Comparison of ENCODE assay signal across 14 mouse cellular contexts in the genomic region with DNA sequence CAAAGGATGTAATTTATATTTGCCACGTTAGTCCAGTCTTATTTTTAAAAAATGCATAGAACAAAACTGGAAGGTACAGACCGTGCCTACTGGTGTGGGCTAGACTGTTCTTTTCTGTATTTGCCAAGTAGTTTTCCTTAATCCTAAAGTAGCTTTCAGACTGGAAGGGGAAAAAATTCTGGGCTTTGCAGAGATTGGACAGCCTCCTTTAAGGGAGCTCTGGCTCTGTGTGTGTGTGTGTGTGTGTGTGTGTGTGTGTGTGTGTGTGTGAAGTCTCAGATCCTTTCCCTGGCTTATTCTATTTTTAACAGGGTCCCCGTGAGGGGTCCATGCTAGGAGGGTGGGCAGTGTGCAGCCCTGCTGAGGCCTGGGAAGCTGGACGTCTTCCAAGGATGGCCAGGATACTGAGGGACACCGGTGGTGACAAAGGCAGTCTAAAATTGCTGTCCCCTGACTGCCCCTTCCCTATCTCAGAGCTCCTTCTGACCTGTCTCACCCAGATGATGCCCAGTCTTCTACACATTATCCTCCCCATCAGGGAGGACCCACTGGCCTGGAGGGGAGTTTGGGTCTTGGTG. TPM values are rescaled to one million over a fixed set of nuclear protein-coding genes. Genes with fewer than 3 reads are reported as not detected.
A peak's percentile ranks its signal among the peaks of the same experiment; 100 is the strongest.
DNase-seq lines count a peak whose midpoint lies in the region; ATAC-seq and TF ChIP-seq lines count a peak whose summit lies in the region.
"Had no signal": no experiment of that assay in that cellular context is flagged by ENCODE, and none has a peak within 500 bp of the region (broad histone marks: within the 10 kb centered on the region; RNA-seq: fewer than 3 reads in every experiment).

No protein-coding gene starts in this region.

- no peak for TF ChIP-seq CTCF in intestine, postnatal 0 days (IDR thresholded peaks at IDR 0.05; ENCODE audit: low read depth)
- no peak for TF ChIP-seq CTCF in stomach, postnatal 0 days (IDR thresholded peaks at IDR 0.05; ENCODE audit: low read depth)

- H3K4me1 ChIP-seq in heart, embryonic 16.5 days (ENCODE audit: control insufficient read depth, insufficient read depth, low read length): peaks cover 44% of the 10 kb centered on the region
- peaks cover 48% of the 10 kb centered on the region for H3K4me1 ChIP-seq in lung, embryonic 16.5 days (replicated peaks; ENCODE audit: control insufficient read depth, insufficient read depth, low read length)
- peaks cover 23% of the 10 kb centered on the region; the same call in 1 of the 2 replicates for H3K4me1 ChIP-seq in intestine, postnatal 0 days (replicated peaks; ENCODE audit: control insufficient read depth, insufficient read depth, low read length)
- H3K4me1 ChIP-seq in stomach, postnatal 0 days (replicated peaks; ENCODE audit: control insufficient read depth, insufficient read depth): peaks cover 3% of the 10 kb centered on the region; the same call in 1 of the 2 replicates

- H3K9me3 ChIP-seq in heart, embryonic 16.5 days (replicated peaks; ENCODE audit: control insufficient read depth, low read length): no peaks in the 10 kb centered on the region
- no peaks in the 10 kb centered on the region for H3K9me3 ChIP-seq in lung, embryonic 16.5 days (ENCODE audit: control insufficient read depth, low read length)
- H3K9me3 ChIP-seq in intestine, postnatal 0 days (ENCODE audit: control insufficient read depth): no peaks in the 10 kb centered on the region
- no peaks in the 10 kb centered on the region for H3K9me3 ChIP-seq in stomach, postnatal 0 days (ENCODE audit: control insufficient read depth, low read length)
- H3K9me3 ChIP-seq: midbrain, embryonic 10.5 days; neural tube, embryonic 13.5 days had no signal

- 40% methylated on average over 5 of the region's 5 CpGs for WGBS in heart, embryonic 16.5 days
- WGBS in lung, embryonic 16.5 days: 46% methylated on average over 5 of the region's 5 CpGs
- WGBS in intestine, postnatal 0 days: 52% methylated on average over 5 of the region's 5 CpGs
- WGBS in stomach, postnatal 0 days: 39% methylated on average over 5 of the region's 5 CpGs

- TF ChIP-seq EP300 in stomach, postnatal 0 days (optimal IDR thresholded peaks at IDR 0.05): no peak

- H3K27ac ChIP-seq in heart, embryonic 16.5 days (ENCODE audit: low read length): peak overlapping the region; percentile 85
- peak overlapping the region; percentile 95 for H3K27ac ChIP-seq in lung, embryonic 16.5 days (ENCODE audit: low read length)
- H3K27ac ChIP-seq in intestine, postnatal 0 days (ENCODE audit: low read depth, low read length): peak overlapping the region; percentile 41
- peak overlapping the region; percentile 61 for H3K27ac ChIP-seq in stomach, postnatal 0 days (replicated peaks)
- H3K27ac ChIP-seq: midbrain, embryonic 10.5 days; neural tube, embryonic 13.5 days had no signal

- no peaks in the 10 kb centered on the region for H3K36me3 ChIP-seq in heart, embryonic 16.5 days (ENCODE audit: control insufficient read depth, insufficient read depth)
- no peaks in the 10 kb centered on the region for H3K36me3 ChIP-seq in lung, embryonic 16.5 days (ENCODE audit: control insufficient read depth, insufficient read depth, low read length)
- 0 out of 2 replicates have a peak, but pooled peaks cover 2% of the 10 kb centered on the region for H3K36me3 ChIP-seq in intestine, postnatal 0 days (ENCODE audit: control insufficient read depth, insufficient read depth)
- H3K36me3 ChIP-seq in stomach, postnatal 0 days (ENCODE audit: control insufficient read depth, insufficient read depth, low read length): no peaks in the 10 kb centered on the region; the same call in 1 of the 2 replicates
- H3K36me3 ChIP-seq: midbrain, embryonic 10.5 days; neural tube, embryonic 13.5 days had no signal

- ATAC-seq in heart, embryonic 16.5 days (replicated peaks; ENCODE audit: extremely low read depth, insufficient read depth, low FRiP score): 0 out of 2 replicates have a peak, but pooled peaks have one; percentile 14
- ATAC-seq in lung, embryonic 16.5 days (ENCODE audit: low read depth): no peak
- ATAC-seq in intestine, postnatal 0 days: no peak
- no peak for ATAC-seq in stomach, postnatal 0 days (ENCODE audit: low FRiP score, low TSS enrichment)
- ATAC-seq: forebrain, postnatal 0 days had no signal

- H3K9ac ChIP-seq in heart, embryonic 16.5 days (ENCODE audit: low read length): peak overlapping the region; percentile 56; the same call in 1 of the 2 replicates
- H3K9ac ChIP-seq in lung, embryonic 16.5 days (ENCODE audit: low read length): peak overlapping the region; percentile 45; the same call in 1 of the 2 replicates
- H3K9ac ChIP-seq in intestine, postnatal 0 days (ENCODE audit: low read depth, low read length): no peak overlapping the region
- H3K9ac ChIP-seq in stomach, postnatal 0 days (ENCODE audit: low read length): no peak overlapping the region
- H3K9ac ChIP-seq: forebrain, postnatal 0 days; neural tube, embryonic 13.5 days had no signal

- intact Hi-C loops in heart, postnatal 36 days (cut with DNase I): no loop called here

- H3K27me3 ChIP-seq in heart, embryonic 16.5 days (ENCODE audit: control insufficient read depth, insufficient read depth, low read length): no peaks in the 10 kb centered on the region
- no peaks in the 10 kb centered on the region for H3K27me3 ChIP-seq in lung, embryonic 16.5 days (ENCODE audit: control insufficient read depth, insufficient read depth, low read depth, low read length)
- no peaks in the 10 kb centered on the region for H3K27me3 ChIP-seq in intestine, postnatal 0 days (replicated peaks; ENCODE audit: control insufficient read depth, insufficient read depth, low read length)
- H3K27me3 ChIP-seq in stomach, postnatal 0 days (ENCODE audit: control insufficient read depth, insufficient read depth, low read length): no peaks in the 10 kb centered on the region
- H3K27me3 ChIP-seq: neural tube, embryonic 13.5 days had no signal

- no peak overlapping the region for H3K4me3 ChIP-seq in heart, embryonic 16.5 days (ENCODE audit: low read length)
- H3K4me3 ChIP-seq in lung, embryonic 16.5 days (ENCODE audit: low read length): no peak overlapping the region
- no peak overlapping the region for H3K4me3 ChIP-seq in intestine, postnatal 0 days (ENCODE audit: low read depth, low read length)
- H3K4me3 ChIP-seq in stomach, postnatal 0 days (ENCODE audit: low read depth, low read length): no peak overlapping the region
- H3K4me3 ChIP-seq: midbrain, embryonic 10.5 days; neural tube, embryonic 13.5 days had no signal

- H3K4me2 ChIP-seq in heart, embryonic 16.5 days (ENCODE audit: low read depth, low read length): 0 out of 2 replicates have a peak overlapping the region, but pooled peaks have one; percentile 29
- H3K4me2 ChIP-seq in lung, embryonic 16.5 days (ENCODE audit: low read depth, low read length): peak overlapping the region; percentile 42
- H3K4me2 ChIP-seq in intestine, postnatal 0 days (replicated peaks; ENCODE audit: low read depth): 0 out of 2 replicates have a peak overlapping the region, but pooled peaks have one; percentile 17
- H3K4me2 ChIP-seq in stomach, postnatal 0 days (replicated peaks; ENCODE audit: low read depth): peak overlapping the region; percentile 0; the same call in 1 of the 2 replicates
- H3K4me2 ChIP-seq: neural tube, embryonic 13.5 days had no signal

- DNase-seq in heart, postnatal 36 days: no peak
- DNase-seq in lung, postnatal 36 days: no peak
- no peak for DNase-seq in stomach, postnatal 0 days (ENCODE audit: low spot score)
- no peak for DNase-seq in yolk sac, embryonic 10.5 days (ENCODE audit: low spot score)
- DNase-seq: embryo, embryonic 11 days; forebrain, postnatal 0 days; left cerebral cortex, postnatal 4 days; right cerebral cortex, postnatal 4 days had no signal

RNA-seq across cellular contexts. Expression of gene Eef2k, which starts 27.9 kb away (rescaled TPM):
- 35.8 and 42.5 TPM in 2 replicates for polyA plus RNA-seq in heart, embryonic 16.5 days (2015; fragmentation: Nextera tagmentation; extraction: Ambion mirVana)
- total RNA-seq in heart, postnatal 36 days (2021): 10 to 100 TPM; 34.3 TPM
- 48.5 and 54.6 TPM in 2 replicates for polyA plus RNA-seq in lung, embryonic 16.5 days (2015; fragmentation: Nextera tagmentation; extraction: Ambion mirVana)
- polyA plus RNA-seq in intestine, postnatal 0 days (2015; fragmentation: Nextera tagmentation; extraction: Ambion mirVana): 14.1 and 14.2 TPM in 2 replicates
- polyA plus RNA-seq in stomach, postnatal 0 days (2015; fragmentation: Nextera tagmentation; extraction: Ambion mirVana): 39.9 and 42.0 TPM in 2 replicates

RNA-seq across cellular contexts. Expression of gene Polr3e, which starts 47.0 kb away (rescaled TPM):
- polyA plus RNA-seq in heart, embryonic 16.5 days (2015; fragmentation: Nextera tagmentation; extraction: Ambion mirVana): 21.4 and 22.1 TPM in 2 replicates
- 10 to 100 TPM in 1 of 2 experiments, 1 to 10 TPM in 1; 8.2 to 10.5 TPM for total RNA-seq in heart, postnatal 36 days (2021)
- polyA plus RNA-seq in lung, embryonic 16.5 days (2015; fragmentation: Nextera tagmentation; extraction: Ambion mirVana): 27.7 and 28.3 TPM in 2 replicates
- polyA plus RNA-seq in intestine, postnatal 0 days (2015; fragmentation: Nextera tagmentation; extraction: Ambion mirVana): 18.3 and 19.6 TPM in 2 replicates
- 16.1 and 17.7 TPM in 2 replicates for polyA plus RNA-seq in stomach, postnatal 0 days (2015; fragmentation: Nextera tagmentation; extraction: Ambion mirVana)

RNA-seq across cellular contexts. Expression of gene Gm5737, which starts 58.4 kb away (rescaled TPM):
- not detected in 2 replicates for polyA plus RNA-seq in heart, embryonic 16.5 days (2015; fragmentation: Nextera tagmentation; extraction: Ambion mirVana)
- total RNA-seq in heart, postnatal 36 days (2021): under 1 TPM in 1 of 2 experiments, not detected in 1; 0.27 TPM
- polyA plus RNA-seq in lung, embryonic 16.5 days (2015; fragmentation: Nextera tagmentation; extraction: Ambion mirVana): not detected in 2 replicates
- polyA plus RNA-seq in intestine, postnatal 0 days (2015; fragmentation: Nextera tagmentation; extraction: Ambion mirVana): not detected in 2 replicates
- polyA plus RNA-seq in stomach, postnatal 0 days (2015; fragmentation: Nextera tagmentation; extraction: Ambion mirVana): not detected in 2 replicates
- total RNA-seq: forebrain, postnatal 0 days had no signal
- polyA plus RNA-seq: hindbrain, embryonic 11.5 days; midbrain, embryonic 10.5 days; neural tube, embryonic 13.5 days had no signal

Comparison
In these comparisons a context has a peak if more than half of its experiments do, and no peak if none do; other contexts are left out.
1. H3K27ac ChIP-seq: peak in every context shown above with its lines; median percentile 95 in lung, embryonic 16.5 days; 85 in heart, embryonic 16.5 days; 61 in stomach, postnatal 0 days; 41 in intestine, postnatal 0 days.
2. H3K9ac ChIP-seq: peak in heart, embryonic 16.5 days (single experiment) and lung, embryonic 16.5 days (single experiment); none in intestine, postnatal 0 days (single experiment) and stomach, postnatal 0 days (single experiment).
3. Peak in every context shown above with its lines, with median percentiles within 50 percentile points of each other: H3K4me2 ChIP-seq.